Mouse (Mus musculus) gastrocnemius, postnatal 4 days (tissue): Measurements from ENCODE around the gene Clybl. TPM values are rescaled to one million over a fixed set of nuclear protein-coding genes. Genes with fewer than 3 reads are reported as not detected.

Source experiments
- DNase-seq, 2 experiments: peaks; one replicate each; pipeline ENCODE4 v3.0.0; 2021 to 2022; ENCODE audit warnings: low spot score in 2 of 2, mixed read lengths in 2 of 2
- total RNA-seq, 2 experiments: library from RNA; stranded (reverse); gene quantifications; 2 replicates each; pipeline ENCODE4 v1.2.3; 2021

The Clybl gene
- total RNA-seq, 2 experiments from 2014 or later: 42.0 to 48.1 TPM

- DNase-seq: no peak
Measured at GRCm38 (mm10) chr14:122194630-122195029, 13.1 kb downstream of the Clybl start.

GRCm38 (mm10) chr14:122196851-122197250 lies 15.3 kb downstream of the Clybl start:
- DNase-seq: no peak

- no peak for DNase-seq
Measured at GRCm38 (mm10) chr14:122200247-122200885, 18.9 kb downstream of the Clybl start.

DNA sequence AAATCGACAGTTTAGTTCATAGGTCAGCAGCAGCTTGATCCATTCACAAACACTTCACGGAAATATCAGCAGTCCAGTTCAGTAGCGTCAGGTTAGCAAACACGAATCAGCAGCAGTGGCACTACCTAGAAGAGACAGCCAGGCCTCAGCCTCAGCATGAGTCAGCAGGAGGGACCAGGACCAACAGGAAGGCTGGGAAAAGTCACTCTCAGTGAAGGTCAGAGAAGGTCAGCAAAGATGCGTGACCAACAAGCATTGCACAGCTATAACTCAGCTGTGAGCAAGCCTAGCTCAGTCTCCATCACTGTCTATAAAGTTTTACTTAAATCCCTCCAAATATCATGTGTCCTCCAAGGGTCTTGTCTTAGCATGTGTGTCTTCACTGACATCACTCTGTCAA lies 27.7 kb downstream of the Clybl start:
- no peak for DNase-seq

GRCm38 (mm10) chr14:122213590-122213989 lies 32.1 kb downstream of the Clybl start:
- DNase-seq: no peak

GRCm38 (mm10) chr14:122214126-122214525 lies 32.6 kb downstream of the Clybl start:
- no peak for DNase-seq

- DNase-seq: no peak
Measured at GRCm38 (mm10) chr14:122217221-122217620, 35.7 kb downstream of the Clybl start.

GRCm38 (mm10) chr14:122222934-122223374 lies 41.5 kb downstream of the Clybl start:
- DNase-seq: no peak

DNA sequence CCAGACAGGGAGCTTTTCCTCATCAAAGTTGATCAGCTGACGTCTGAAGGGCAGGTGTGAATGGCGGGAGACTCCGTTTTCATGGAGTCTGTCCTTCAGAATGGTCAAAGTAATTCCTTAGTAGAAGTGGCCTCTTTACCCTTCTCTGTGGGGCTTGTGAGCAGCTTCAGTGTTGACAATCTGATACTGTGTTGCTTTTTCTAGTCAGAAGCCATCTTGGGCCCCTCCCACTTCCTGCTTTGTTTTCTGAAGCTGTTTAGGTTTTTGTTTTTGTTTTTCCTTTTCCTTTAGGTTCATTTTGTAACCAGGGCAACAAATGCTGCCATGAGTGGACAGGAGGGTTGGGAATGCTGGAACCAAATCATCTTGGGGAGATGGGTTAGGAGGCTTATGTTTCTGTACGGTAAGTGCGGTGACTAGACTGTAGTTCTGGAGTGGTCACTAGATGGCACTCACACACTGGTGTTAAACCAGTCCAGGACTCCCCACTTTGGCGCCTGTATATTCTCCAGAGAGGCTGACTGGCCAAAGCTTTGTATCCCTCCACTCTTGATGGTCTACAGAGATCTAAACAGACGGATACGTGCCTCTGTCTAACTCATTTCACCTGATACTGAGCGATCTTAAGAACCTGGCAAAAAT lies 42.1 kb downstream of the Clybl start:
- peak in 1 of 2 experiments; percentile 73 for DNase-seq

DNA sequence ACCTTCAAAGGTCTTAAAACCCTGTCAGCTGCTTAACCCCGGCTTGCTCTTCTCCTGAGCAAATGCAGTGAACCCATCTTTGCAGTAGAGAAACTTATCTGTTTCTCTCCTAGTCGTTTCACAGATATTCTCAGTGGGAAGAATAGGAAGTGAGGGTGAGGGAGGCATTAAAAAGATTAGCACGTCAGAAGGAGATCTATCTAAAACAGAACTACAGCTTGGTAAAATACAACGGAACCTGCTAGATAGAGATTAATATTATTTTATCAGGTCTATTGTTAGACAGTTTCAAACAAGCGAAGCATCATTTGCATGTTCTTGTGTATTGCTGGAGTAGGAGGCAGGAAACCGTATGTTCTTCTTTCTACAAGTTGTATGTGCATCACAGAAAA lies 42.6 kb downstream of the Clybl start:
- no peak for DNase-seq

- DNase-seq: no peak
Measured at GRCm38 (mm10) chr14:122224501-122224928, 43.0 kb downstream of the Clybl start.

- no peak for DNase-seq
Measured at GRCm38 (mm10) chr14:122225479-122226132, 44.1 kb downstream of the Clybl start.

GRCm38 (mm10) chr14:122226133-122226515 lies 44.6 kb downstream of the Clybl start:
- DNase-seq: no peak

- DNase-seq: no peak
Measured at GRCm38 (mm10) chr14:122226666-122227453, 45.4 kb downstream of the Clybl start.

- DNase-seq: no peak
Measured at GRCm38 (mm10) chr14:122227454-122227951, 46.0 kb downstream of the Clybl start.

DNA sequence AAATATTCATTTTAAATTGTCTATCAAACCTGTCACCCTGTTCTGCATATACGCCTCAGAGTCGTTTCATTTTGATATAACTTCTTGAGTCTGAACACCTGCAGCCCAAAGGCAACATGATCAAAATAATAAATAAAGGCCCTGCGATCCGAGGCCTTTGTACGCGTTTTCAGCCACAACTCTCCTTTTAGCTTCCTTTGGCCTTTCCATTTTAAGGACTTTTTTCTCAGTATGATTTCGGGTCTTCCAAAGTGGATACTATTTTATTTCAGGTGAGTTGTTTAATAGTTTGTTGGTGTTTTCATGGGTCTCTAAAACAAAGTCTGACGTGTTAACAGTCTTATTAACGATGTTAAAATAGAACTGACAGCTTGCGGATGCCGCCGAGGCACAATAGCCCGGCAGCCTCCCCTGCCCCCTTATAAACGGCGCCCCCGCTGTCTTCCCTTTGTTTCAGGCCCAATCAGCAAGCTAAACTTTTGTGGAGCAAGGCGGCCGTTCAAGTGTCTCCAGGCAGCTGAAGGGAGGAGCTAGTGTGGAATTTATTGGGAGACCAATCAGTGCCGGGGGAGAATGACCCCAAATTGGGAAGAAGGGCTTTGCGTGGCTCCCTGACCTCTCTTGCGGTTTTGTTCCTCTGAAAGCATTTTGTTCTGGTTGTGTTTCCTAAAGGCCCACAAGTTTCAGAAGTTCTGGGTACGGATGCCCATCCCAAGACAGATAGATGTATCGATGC lies 47.5 kb downstream of the Clybl start:
- no peak for DNase-seq

DNA sequence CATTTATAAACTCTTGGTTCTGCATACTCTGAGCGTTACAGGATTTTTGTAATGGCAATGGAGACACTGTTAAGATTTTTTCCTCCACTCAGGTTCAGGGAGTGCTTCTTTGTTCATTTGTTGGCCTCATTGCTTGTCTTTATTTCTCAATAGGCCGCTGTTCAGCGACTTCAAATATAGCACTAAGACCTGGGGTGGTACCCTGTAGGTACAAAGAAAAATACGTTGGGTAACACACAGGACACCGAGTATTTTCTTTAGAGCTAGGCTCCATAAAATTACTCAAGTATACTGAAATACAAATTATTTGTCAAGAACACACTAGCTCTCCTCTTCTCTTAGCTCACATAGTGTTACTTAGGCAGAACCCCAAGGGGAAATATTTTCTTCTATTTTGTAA lies 48.5 kb downstream of the Clybl start:
- no peak for DNase-seq

- DNase-seq: no peak
Measured at GRCm38 (mm10) chr14:122230621-122231025, 49.1 kb downstream of the Clybl start.

- DNase-seq: no peak
Measured at GRCm38 (mm10) chr14:122231073-122231472, 49.6 kb downstream of the Clybl start.

- DNase-seq: no peak
Measured at GRCm38 (mm10) chr14:122233212-122233714, 51.8 kb downstream of the Clybl start.
